Mouse (Mus musculus) small intestine, adult 2 months (tissue): ENCODE results near the gene Sult1a1.

ENCODE experiments used
- CTCF ChIP-seq: fragments of 200-500 bp; IDR thresholded peaks from 2 replicates; pipeline ENCODE4 v1.5.1; 2012; ENCODE audit warnings: low read depth, mild to moderate bottlenecking, control low read depth, inconsistent platforms, low read length, moderate library complexity, mixed read lengths; ENCODE audit not compliant: insufficient replicate concordance, insufficient read length; ENCODE audit errors: extremely low read depth
- POLR2A ChIP-seq: fragments of 200-500 bp; IDR thresholded peaks from 2 replicates; pipeline ENCODE4 v1.6.1; 2012; ENCODE audit warnings: low read depth, mild to moderate bottlenecking, control low read depth, inconsistent platforms, low read length, moderate library complexity

DNA sequence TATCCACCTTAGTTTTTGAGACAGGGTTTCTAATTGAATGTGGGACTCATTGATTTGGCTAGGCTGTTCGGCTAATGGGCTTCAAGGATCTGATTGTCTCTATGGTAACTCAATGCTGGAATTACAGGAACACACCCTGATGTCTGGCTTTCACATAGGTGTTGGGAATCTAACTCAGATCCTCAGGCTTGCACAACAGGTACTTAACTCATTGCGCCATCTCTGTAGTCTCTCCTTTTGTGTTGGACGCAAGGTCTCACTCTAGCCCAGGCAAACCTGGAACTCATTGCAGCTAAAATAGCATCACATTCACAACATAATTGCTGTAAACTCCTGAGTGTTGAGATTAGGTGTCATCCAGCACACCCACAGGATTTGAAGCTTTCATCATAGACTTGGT lies 6.1 kb downstream of the Sult1a1 start:
- TF ChIP-seq CTCF (no peak), POLR2A (no peak)
